Mouse (Mus musculus) gastrocnemius, adult 2 months (tissue): ENCODE results near the gene Cdkn3. TPM values are rescaled to one million over a fixed set of nuclear protein-coding genes. Genes with fewer than 3 reads are reported as not detected.
"Not testable (repeated sequence)": the region's sequence is repeated elsewhere in the genome, so short reads cannot be mapped to it uniquely, and the experiment has no call there.

Source experiments
- DNase-seq: peaks from one replicate; pipeline ENCODE4 v3.0.0; 2022
- H3K27ac ChIP-seq: fragments of 200-600 bp; 2 replicates; pipeline ENCODE4 v1.8.1; 2022; ENCODE audit warnings: mild to moderate bottlenecking
- H3K4me3 ChIP-seq: fragments of 200-600 bp; 2 replicates; pipeline ENCODE4 v1.8.1; 2022; ENCODE audit warnings: mild to moderate bottlenecking, moderate library complexity
- CTCF ChIP-seq: fragments of 200-600 bp; IDR thresholded peaks from 2 replicates; pipeline ENCODE4 v1.8.1; 2022; ENCODE audit warnings: antibody characterized with exemption, mild to moderate bottlenecking, moderate library complexity
- intact Hi-C: fragments of 180-260 bp; cut with DNase I; formaldehyde crosslinking; loops from one replicate; pipeline ENCODE4 v1.15.1; 2025
- long read RNA-seq, 2 experiments: library from polyadenylated mRNA; stranded (forward); transcript quantifications; one replicate each; pipeline ENCODE4 v2.0.0; 2021
- total RNA-seq, 2 experiments: library from RNA; stranded (reverse); gene quantifications; 2 replicates each; pipeline ENCODE4 v1.2.3; 2021

Gene Cdkn3
- not detected for total RNA-seq
- long read RNA-seq, experiment 1, partial matches to known transcripts: 0 of 2 reads
- long read RNA-seq, experiment 1, other reads (novel, unspliced or antisense): 2 of 2 reads
- long read RNA-seq, experiment 2, partial matches to known transcripts: 0 of 1 reads
- long read RNA-seq, experiment 2, other reads (novel, unspliced or antisense): 0 of 1 reads

GRCm38 (mm10) chr14:46760355-46761029, at the start of gene Cdkn3:
Cdkn3 (plus strand) TSS chr14:46760541.
- Histone ChIP-seq H3K27ac (peak within 1 kb of the TSS; percentile 40), H3K4me3 (peak within 1 kb of the TSS; percentile 92)
- intact Hi-C loops: no loop called here
- TF ChIP-seq CTCF: no peak
- peak; percentile 94 for DNase-seq

DNA sequence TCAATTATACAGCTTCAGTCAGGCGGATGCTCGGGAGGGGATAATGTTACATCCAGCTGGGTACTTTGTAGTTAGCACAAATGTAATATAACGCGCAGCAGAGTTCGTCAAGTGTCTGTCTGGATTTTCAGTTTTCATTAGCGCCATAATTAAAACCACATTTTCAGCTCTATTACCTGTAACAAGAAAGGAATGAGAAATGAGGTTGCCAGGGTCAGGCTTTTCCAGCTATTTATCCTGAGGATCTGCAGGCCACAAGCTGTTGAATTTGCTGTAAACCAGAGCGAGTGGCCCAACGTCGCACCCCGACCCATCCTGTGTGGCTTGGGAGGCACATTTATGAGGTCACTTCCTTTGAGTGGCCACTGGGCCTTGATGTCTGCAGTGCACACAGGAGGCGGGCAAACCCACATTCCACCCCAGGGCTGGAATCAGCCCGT, 41.8 kb upstream of the Cdkn3 start:
- Histone ChIP-seq H3K27ac (no peak overlapping the region), H3K4me3 (no peak overlapping the region)
- no peak for DNase-seq
- intact Hi-C loops: no loop called here
- no peak for TF ChIP-seq CTCF

DNA sequence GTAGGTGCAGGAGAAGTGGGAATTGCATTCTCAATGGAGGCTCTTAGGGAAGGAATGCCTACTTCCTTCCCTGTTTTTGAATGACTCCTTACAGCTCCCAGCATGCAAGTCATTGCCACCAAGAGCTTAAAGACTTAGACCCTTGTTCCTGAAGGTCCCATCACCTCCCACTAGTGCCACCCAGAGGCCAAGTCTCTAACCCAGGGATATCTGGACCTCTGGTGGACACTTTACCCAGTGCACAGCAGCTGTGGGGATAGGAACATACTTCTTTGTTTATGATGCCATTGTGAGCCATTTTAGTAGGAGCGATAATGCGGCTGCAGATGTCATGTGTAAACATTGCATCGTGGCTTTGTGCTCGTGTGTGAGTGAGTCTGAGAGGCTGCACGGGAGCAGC, 38.3 kb upstream of the Cdkn3 start:
- Histone ChIP-seq H3K27ac (no peak overlapping the region), H3K4me3 (no peak overlapping the region)
- DNase-seq: peak; percentile 44
- intact Hi-C loops: loop anchor here (5.0 to 10.0 kb wide), 3 partner anchors 157 to 950 kb away; no protein-coding TSS in a partner anchor
- peak; percentile 61 for TF ChIP-seq CTCF

DNA sequence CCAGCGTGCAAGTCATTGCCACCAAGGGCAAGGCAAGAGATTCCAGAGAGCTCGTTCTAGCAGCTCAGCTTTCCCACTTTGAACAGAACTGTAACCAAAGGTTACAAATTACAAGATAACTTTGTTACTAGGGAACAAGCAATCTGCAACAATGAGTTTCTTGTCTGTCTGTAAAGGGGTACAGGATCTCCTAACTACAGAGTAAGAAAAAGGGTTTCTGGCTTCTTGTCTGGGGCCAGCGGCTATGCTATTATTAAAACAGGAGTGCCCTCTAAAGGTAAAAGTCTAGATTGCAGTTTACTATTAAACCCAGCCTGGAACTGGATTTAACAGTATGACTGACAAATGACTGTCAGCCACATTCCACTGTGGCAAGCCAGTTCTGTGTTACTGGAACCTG, 36.5 kb upstream of the Cdkn3 start:
- peak; percentile 76 for TF ChIP-seq CTCF

DNA sequence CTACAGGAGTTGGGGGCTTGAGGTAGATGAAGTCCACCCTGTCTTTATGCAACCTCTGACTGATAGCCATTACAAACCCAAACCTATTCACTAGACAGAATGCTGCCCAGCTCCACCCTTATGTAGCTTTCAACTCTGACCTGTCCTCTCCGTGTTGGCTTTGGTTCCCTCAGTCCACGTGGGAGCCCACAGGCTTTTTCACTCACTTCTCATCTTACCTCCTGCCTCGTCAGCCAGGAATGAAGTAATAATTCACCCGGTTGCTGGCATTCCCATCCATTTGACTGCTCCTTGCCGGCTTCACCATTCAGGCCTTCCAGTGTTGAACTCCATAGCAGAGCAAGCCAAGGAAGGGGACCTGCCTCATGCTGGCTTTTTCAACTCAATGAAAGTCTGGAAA, 35.4 kb upstream of the Cdkn3 start:
- H3K27ac ChIP-seq: no peak overlapping the region
- no peak for DNase-seq
- TF ChIP-seq CTCF: no peak
- H3K4me3 ChIP-seq: no peak overlapping the region
- intact Hi-C loops: loop anchor here (2.0 to 10.0 kb wide), 5 partner anchors 160 to 953 kb away; no protein-coding TSS in a partner anchor

More for the DNA sequence above, 36.5 kb upstream of the Cdkn3 start:
- DNase-seq: no peak
- intact Hi-C loops: loop anchor here (2.0 to 10.0 kb wide), 5 partner anchors 159 to 952 kb away; no protein-coding TSS in a partner anchor
- Histone ChIP-seq H3K4me3 (no peak overlapping the region), H3K27ac (no peak overlapping the region)

DNA sequence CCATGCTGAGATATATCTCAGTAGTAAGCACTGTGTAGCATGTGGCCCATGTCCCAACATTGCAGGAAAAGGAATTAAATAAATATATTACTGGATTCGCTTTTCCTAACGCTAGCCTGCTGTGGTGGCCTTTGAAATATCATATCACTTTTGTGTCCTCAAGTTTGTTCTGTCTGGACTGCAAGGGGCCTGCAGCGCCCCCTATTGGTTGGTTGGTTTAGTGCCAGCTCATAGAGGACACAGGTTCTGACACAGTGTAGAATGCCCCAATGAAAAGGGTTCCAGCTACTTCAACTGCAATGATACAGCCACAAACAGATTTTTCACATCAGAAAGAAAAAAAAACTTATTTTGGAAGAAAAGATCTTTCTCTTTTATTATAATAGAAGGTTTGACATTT, 34.6 kb upstream of the Cdkn3 start:
- H3K27ac ChIP-seq: no peak overlapping the region
- intact Hi-C loops: loop anchor here (2.0 to 10.0 kb wide), 4 partner anchors 161 to 847 kb away; no protein-coding TSS in a partner anchor
- H3K4me3 ChIP-seq: no peak overlapping the region
- no peak for DNase-seq
- peak; percentile 62 for TF ChIP-seq CTCF

GRCm38 (mm10) chr14:46734262-46734661, 26.1 kb upstream of the Cdkn3 start:
- no peak for DNase-seq
- intact Hi-C loops: no loop called here
- no peak for TF ChIP-seq CTCF
- peak overlapping the region; percentile 35; the same call in 1 of the 2 replicates for H3K27ac ChIP-seq
- peak overlapping the region; percentile 46 for H3K4me3 ChIP-seq

DNA sequence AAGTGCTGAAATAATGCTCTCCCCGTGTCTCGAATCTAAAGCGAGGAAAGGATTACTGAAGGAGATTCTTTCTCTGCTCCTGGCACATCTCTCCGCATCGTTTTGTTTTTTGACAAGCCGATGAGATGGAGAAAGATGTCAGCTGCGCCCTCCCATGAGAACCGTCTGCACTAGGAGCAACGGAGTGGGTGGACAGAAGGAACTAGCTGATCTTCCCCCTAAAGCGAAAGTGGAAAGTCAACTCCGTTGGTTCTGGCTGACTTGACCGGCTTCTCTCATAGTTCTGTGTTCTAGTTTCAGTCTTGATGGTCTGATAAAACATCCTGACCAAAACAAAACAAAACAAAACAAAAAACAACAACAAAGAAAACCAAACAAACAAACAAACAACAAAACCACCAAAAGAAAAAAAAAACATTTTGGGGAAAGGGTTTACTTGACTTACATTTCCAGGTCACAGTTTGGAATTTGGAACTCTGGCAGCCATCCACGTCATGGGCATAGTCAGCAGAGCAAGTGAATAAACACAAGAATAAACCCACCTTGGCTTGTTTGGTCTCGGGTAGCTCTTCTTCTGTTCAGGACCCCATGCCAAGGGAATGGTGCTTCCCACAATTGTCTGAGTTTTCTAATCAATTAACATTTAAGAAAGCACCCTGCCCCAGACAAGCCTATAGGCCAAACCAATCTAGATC, 25.4 kb upstream of the Cdkn3 start:
- intact Hi-C loops: no loop called here
- no peak for TF ChIP-seq CTCF
- no peak for DNase-seq
- peak overlapping the region; percentile 46 for H3K4me3 ChIP-seq
- peak overlapping the region; percentile 35; the same call in 1 of the 2 replicates for H3K27ac ChIP-seq

DNA sequence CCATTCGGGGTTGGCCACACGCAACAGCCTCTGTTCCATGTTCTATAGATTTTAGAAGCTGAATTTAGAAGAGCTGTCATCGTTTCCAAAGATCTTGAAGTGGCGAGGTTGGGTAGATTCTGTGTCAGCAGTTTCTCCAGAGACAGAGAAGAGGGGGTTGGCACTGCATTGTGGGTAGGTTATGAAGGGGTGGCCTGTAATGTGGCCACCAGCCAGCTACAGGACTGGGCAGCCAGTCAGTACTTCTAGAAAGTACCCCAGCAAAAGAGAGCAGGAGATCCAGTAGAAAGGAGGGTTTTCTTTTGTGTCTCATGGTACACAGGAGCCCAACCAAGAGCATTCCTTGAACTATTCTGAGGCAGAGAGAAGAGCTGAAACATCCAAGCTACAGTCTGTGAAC, 24.0 kb upstream of the Cdkn3 start:
- no peak overlapping the region for H3K4me3 ChIP-seq
- DNase-seq: no peak
- intact Hi-C loops: no loop called here
- no peak for TF ChIP-seq CTCF
- no peak overlapping the region for H3K27ac ChIP-seq

DNA sequence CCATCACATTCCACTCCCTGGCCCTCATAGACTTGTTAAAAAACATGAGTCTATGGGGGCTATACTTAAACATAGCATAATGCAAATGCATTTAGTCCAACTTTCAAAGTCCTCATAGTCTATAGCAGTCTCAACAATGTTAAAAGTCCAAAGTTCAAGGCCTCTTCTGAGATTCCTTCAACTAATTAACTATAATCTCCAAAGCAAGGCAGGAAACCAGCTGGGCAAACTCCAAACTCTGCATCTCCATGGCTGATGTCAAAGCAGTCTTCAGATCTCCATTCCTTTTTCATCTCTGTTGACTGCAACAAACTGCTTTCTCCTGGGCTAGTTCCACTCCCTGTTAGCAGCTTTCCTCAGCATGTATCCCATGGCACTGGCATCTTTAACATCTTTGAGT, 23.0 kb upstream of the Cdkn3 start:
- intact Hi-C loops, DNase-seq, H3K27ac ChIP-seq, H3K4me3 ChIP-seq: not testable (repeated sequence)

GRCm38 (mm10) chr14:46742674-46743073, 17.7 kb upstream of the Cdkn3 start:
- no peak overlapping the region for H3K27ac ChIP-seq
- intact Hi-C loops: no loop called here
- H3K4me3 ChIP-seq: no peak overlapping the region
- DNase-seq: no peak
- TF ChIP-seq CTCF: no peak

- DNase-seq: no peak
- Histone ChIP-seq H3K4me3 (no peak overlapping the region), H3K27ac (no peak overlapping the region)
- intact Hi-C loops: no loop called here
- TF ChIP-seq CTCF: no peak
Observed at GRCm38 (mm10) chr14:46745413-46745812, 14.9 kb upstream of the Cdkn3 start.

GRCm38 (mm10) chr14:46754371-46754770, 6.0 kb upstream of the Cdkn3 start:
- intact Hi-C loops, DNase-seq, H3K4me3 ChIP-seq, H3K27ac ChIP-seq: not testable (repeated sequence)
